Mouse (Mus musculus) effector memory CD4-positive, alpha-beta T cell, adult 7 months (primary cell): ENCODE data around the gene Ppef1. TPM values are rescaled to one million over a fixed set of nuclear protein-coding genes. Genes with fewer than 3 reads are reported as not detected.

Experiments used
- polyA plus RNA-seq: library from polyadenylated mRNA; unstranded; fragments of 100-300 nt; shearing (Covaris generic); gene quantifications from one replicate; pipeline ENCODE4 v1.2.1, GENCODE M21; 2017

Ppef1 gene
- polyA plus RNA-seq: not detected

DNA sequence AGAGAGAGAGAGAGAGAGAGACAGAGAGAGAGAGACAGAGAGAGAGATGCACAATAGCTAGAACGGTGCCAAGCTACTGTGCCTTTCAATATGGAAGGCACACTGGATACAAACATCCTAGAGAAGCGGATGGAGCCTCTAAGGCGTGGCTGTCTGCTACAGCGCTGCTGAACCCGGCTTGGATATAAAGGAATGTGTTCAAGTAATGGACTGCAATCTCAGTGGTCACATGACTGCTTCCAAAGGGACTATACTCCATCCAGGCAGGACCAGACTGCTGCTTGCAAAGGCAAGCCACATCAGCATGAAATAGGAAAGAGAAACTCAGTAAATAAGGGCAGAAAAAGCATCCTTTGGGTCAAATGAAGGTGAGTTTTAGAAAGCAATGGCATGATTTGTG, at the start of gene Ppef1:
TSS of gene Ppef1 (minus strand) at position 116 of the 400 bp plus-strand sequence.

DNA sequence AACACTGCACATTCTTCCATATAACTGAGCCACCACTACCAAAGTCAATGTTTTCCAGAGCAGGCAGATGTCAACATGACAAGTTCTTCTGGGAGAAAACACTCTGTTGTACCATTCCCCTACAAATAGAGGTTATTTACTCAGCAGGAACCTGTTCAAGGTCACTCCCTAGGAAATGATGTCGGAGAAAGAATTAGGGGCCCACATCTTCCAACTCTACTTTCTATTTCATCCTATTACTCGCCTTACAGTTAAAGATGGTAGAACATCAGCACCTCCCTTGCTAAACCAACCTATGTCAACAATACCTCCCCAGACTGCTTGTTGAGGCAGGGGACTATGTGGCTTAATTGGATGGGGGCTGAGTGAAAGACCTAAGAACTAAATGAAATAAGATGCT, 32.1 kb upstream of the Ppef1 start, which contains the start of gene Rs1:
TSS of gene Rs1 (plus strand) at position 301 of the 400 bp plus-strand sequence.

Other genes with a start within 250 kb of the Ppef1 start
- gene Phka2, start 233.6 kb downstream of the Ppef1 start, polyA plus RNA-seq: 14.8 TPM
- not detected for gene Rs1, start 32.2 kb upstream of the Ppef1 start, polyA plus RNA-seq
- gene Gja6, start 171.3 kb upstream of the Ppef1 start, polyA plus RNA-seq: 0.44 TPM